In genomic region chr7:29452991-29453741, GRCm38 (mm10) we compare ENCODE assay signal across 8 mouse cellular contexts.
A peak's percentile ranks its signal among the peaks of the same experiment; 100 is the strongest.
DNase-seq lines count a peak whose midpoint lies in the region; ATAC-seq and TF ChIP-seq lines count a peak whose summit lies in the region.

No protein-coding gene starts in this region.

- no peak for TF ChIP-seq POLR2A in small intestine, adult 2 months (IDR thresholded peaks at IDR 0.05; ENCODE audit: low read depth, low read length)

- intact Hi-C loops in left cerebral cortex, postnatal 10 days (cut with DNase I): no loop called here

- H3K27me3 ChIP-seq in hindbrain, embryonic 12.5 days: peaks cover 15% of the 10 kb centered on the region
- H3K27me3 ChIP-seq in midbrain, embryonic 10.5 days (ENCODE audit: low read depth, poor library complexity, severe bottlenecking): peaks cover 4% of the 10 kb centered on the region; the same call in 1 of the 2 replicates
- no peaks in the 10 kb centered on the region for H3K27me3 ChIP-seq in small intestine, adult 2 months (ENCODE audit: control insufficient read depth, insufficient read depth, low read length)

- H3K36me3 ChIP-seq in hindbrain, embryonic 12.5 days: no peaks in the 10 kb centered on the region
- no peaks in the 10 kb centered on the region for H3K36me3 ChIP-seq in midbrain, embryonic 10.5 days
- no peaks in the 10 kb centered on the region; the same call in 1 of the 2 replicates for H3K36me3 ChIP-seq in small intestine, adult 2 months (ENCODE audit: control insufficient read depth, insufficient read depth, low read length)

- no peak overlapping the region for H3K4me3 ChIP-seq in hindbrain, embryonic 12.5 days
- H3K4me3 ChIP-seq in midbrain, embryonic 10.5 days: peak overlapping the region; percentile 20; the same call in 1 of the 2 replicates
- no peak overlapping the region for H3K4me3 ChIP-seq in small intestine, adult 2 months (ENCODE audit: low read depth, low read length)

- DNase-seq in Muller cell, postnatal 12 days (ENCODE audit: inconsistent ontology term): peak; percentile 84
- DNase-seq in cerebellum, adult 9-11 months: peak; percentile 71
- DNase-seq in frontal cortex, adult 2 months (ENCODE audit: extremely low spot score in 1 of 2, low spot score in 1 of 2): peak; percentile 27 to 54
- DNase-seq in left cerebral cortex, postnatal 10 days (ENCODE audit: extremely low spot score in 1 of 2, low spot score in 2 of 2): peak; percentile 36 to 93
- DNase-seq in midbrain, embryonic 10.5 days (ENCODE audit: low spot score): peak; percentile 56
- DNase-seq in thymus, postnatal 0 days (ENCODE audit: low spot score): no peak

- peak overlapping the region; percentile 64 for H3K27ac ChIP-seq in hindbrain, embryonic 12.5 days
- H3K27ac ChIP-seq in midbrain, embryonic 10.5 days (replicated peaks): peak overlapping the region; percentile 71
- H3K27ac ChIP-seq in small intestine, adult 2 months (ENCODE audit: insufficient read depth, low read depth, low read length): peak overlapping the region; percentile 63

- ATAC-seq in hindbrain, embryonic 12.5 days (ENCODE audit: low FRiP score): peak; percentile 64; the same call in 1 of the 2 replicates

- peaks cover 21% of the 10 kb centered on the region for H3K4me1 ChIP-seq in hindbrain, embryonic 12.5 days
- H3K4me1 ChIP-seq in midbrain, embryonic 10.5 days: peaks cover 53% of the 10 kb centered on the region
- peaks cover 7% of the 10 kb centered on the region for H3K4me1 ChIP-seq in small intestine, adult 2 months (ENCODE audit: control insufficient read depth, insufficient read depth, insufficient read length, low read length)

- WGBS in hindbrain, embryonic 12.5 days: 7% methylated on average over 18 of the region's 18 CpGs
- WGBS in midbrain, embryonic 10.5 days: 25% methylated on average over 18 of the region's 18 CpGs
- WGBS in small intestine, adult 2 months: 67% methylated on average over 18 of the region's 18 CpGs

- H3K9me3 ChIP-seq in hindbrain, embryonic 12.5 days (replicated peaks): no peaks in the 10 kb centered on the region
- H3K9me3 ChIP-seq in midbrain, embryonic 10.5 days (replicated peaks): no peaks in the 10 kb centered on the region

- no peak for TF ChIP-seq CTCF in small intestine, adult 2 months (IDR thresholded peaks at IDR 0.05; ENCODE audit: extremely low read depth, insufficient read length, insufficient replicate concordance, low read depth, low read length)

- peak overlapping the region; percentile 29; the same call in 1 of the 2 replicates for H3K9ac ChIP-seq in hindbrain, embryonic 12.5 days

- peak overlapping the region; percentile 9 for H3K4me2 ChIP-seq in hindbrain, embryonic 12.5 days (replicated peaks)
